Mouse (Mus musculus) ZHBTc4 (cell line): Measurements from ENCODE around the gene Col4a3bp.
"Not testable (repeated sequence)": the region's sequence is repeated elsewhere in the genome, so short reads cannot be mapped to it uniquely, and the experiment has no call there.

Experiments used
- DNase-seq: peaks from one replicate; pipeline ENCODE4 v3.0.0-alpha.2; 2011; ENCODE audit warnings: low read depth, low spot score

Col4a3bp gene

DNA sequence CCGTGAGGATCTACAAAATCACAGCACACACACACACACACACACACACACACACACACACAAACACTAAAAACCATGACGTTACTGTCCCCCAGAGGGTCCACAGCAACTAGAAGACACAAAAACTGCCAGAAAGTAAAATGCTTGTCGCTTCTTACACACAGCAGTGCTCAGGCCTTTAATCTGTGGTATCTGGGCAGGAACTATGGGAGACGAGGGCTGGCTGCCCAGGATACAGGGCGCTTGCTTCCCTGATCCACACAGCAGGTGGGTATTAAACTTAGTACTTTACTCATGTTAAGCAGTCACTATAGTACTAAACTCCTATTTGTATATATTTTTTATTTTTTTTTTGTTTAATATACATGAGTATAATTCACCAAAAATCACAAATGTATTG lies 103.4 kb downstream of the Col4a3bp start:
- no peak for DNase-seq

DNA sequence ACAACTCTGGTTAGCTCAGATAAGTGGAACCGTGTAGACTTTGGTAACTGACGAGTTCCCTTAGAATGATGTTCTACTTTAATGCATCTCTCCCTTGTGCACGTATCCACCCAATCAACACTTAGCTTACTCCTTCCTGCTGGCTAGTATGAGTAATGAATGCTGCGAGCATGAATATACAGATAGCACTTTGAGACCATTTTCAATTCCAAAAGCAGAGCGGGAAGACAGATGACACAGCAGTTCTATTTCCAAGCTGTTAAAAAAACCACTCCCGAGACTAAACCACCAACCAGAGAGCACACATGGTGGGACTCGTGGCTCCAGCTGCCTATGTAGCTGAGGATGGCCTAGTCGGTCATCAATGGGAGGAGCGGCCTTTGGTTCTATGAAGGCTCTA lies 110.6 kb downstream of the Col4a3bp start:
- no peak for DNase-seq

DNA sequence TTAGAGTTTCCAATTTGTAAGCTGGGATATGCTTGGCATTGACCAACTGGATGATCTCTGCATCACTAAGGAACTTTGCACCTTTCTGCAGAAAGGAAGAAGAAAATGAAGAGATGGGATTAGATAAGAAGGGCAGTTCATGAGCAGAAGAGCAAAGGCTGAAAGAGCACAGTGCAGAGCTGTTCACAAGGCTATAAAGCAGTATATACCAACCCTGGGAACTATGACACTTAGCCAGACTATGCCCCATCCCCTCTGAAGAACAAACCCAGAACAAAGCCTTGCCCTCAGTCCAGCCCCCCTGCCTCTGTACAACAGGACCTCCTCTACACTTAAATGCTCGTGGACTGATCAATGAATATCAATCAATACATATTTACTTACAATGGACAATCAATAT lies 114.3 kb downstream of the Col4a3bp start:
- no peak for DNase-seq

GRCm38 (mm10) chr13:96658936-96659335 lies 116.5 kb downstream of the Col4a3bp start:
- DNase-seq, result no peak

- peak; percentile 95 for DNase-seq
These were observed 117.9 kb downstream of the Col4a3bp start for GRCm38 (mm10) chr13:96660095-96660860.

DNA sequence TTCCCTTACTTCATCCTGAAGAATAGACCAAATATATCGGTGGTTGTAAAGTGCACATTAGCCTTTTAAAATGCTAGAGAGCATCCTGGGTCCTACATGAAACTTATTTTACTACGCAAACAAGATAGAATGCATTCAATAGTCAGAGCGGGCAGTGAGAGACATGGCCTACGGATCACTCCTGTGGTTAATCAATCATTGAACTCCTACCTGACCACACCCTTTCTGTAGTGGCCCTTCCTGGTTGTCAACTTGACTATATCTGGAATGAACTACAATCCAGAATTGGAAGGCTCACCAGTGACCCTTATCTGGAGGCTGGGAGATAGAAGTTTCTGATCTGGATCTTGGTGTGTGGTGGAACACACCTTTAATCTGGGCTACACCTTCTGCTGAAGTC lies 120.7 kb downstream of the Col4a3bp start:
- not testable (repeated sequence) for DNase-seq

- DNase-seq, result no peak
These were observed 122.1 kb downstream of the Col4a3bp start for GRCm38 (mm10) chr13:96664419-96664974.

GRCm38 (mm10) chr13:96670019-96670405 lies 127.6 kb downstream of the Col4a3bp start:
- no peak for DNase-seq

DNA sequence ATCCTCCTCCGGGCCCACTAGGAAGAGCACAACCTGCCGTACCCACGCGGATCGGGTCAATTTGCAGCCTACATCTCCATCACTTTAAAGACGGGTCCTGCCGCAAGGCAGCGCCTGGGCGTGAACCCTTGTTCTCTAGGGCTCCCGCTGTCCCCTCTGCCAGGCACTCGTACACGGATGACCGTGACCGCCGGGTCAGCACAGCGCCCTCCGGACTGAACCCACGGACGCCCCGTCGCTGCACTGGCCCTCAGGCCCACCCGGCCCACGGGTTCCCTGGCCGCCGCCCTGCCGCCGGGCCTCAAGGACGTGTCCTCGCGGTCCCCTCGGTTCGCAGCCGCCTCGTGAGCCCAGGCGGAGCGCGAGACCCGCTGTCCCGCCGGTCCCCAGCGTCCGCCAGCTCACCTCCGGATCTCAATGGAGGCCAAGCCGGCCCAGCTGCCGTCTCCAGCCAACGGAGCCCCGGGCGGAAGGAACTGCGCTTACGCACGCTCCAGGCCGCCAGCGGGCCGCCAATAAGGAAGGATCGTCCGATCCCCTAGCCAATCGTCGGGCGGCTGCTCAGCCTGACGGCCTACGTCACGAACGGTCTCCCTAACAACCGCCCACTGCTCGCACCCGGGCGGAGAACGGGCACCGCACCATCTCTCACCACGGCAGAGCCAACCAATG lies 128.1 kb downstream of the Col4a3bp start, which contains the start of gene Hmgcr:
Hmgcr (minus strand) TSS at position 531 of the 672 bp plus-strand sequence.
- peak; percentile 98 for DNase-seq

DNA sequence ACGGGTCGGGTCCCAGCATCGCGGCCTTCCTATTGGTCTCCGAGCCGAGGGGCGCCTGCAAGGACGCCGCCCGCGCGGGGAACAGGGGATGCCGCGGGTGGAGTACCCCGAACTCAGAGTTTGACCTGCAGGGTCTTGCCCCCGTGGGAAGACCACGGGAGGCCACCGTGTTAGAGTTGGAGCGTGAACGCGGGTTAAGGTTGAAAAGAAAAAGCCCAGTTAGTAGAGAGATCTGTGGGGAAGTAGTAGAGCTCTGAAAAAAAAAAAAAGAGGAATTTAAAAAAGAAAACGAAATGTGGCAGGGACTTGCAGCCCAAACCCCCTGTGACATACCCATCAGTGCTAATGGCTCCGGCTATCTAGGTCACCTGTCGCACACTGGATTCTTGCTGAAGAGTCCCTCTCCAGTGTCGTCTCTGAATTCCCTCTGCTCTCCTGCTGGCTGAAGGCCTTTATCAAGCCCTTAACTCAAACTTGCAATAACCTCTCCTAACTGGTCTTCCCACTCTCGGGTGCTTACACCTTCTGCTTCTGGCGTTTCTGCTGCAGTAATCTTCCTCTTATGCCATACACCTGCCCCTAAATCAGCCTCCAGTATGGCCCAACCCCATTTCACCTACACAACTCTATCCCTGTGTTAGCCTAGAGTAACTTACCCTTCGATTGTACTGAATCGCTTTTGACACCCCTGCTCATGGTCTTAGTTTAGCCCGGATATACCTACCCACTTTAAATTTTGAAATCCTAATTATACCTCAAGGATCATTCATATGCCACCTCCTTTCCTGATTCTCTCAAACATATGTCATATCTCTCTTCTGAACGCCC lies 128.9 kb downstream of the Col4a3bp start:
- DNase-seq, result no peak

DNA sequence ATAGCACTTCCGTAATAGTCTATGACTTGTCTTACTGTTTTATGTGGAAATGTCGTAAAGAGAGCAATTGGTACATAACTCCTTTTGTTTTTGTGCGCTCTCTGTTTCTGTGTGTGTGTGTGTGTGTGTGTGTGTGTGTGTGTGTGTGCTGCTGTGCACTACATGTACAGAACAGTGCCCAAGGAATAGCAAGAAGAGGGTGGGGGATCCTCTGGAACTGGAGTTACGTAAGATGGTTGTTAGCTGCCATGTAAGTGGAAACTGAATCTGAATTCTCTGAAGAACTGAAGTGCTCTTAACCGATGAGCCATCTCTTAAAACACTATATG lies 129.5 kb downstream of the Col4a3bp start:
- DNase-seq, result no peak

- no peak for DNase-seq
These were observed 129.9 kb downstream of the Col4a3bp start for GRCm38 (mm10) chr13:96672276-96672675.

GRCm38 (mm10) chr13:96673817-96674216 lies 131.4 kb downstream of the Col4a3bp start:
- peak; percentile 81 for DNase-seq

GRCm38 (mm10) chr13:96675756-96676155 lies 133.3 kb downstream of the Col4a3bp start:
- DNase-seq, result peak; percentile 42

DNA sequence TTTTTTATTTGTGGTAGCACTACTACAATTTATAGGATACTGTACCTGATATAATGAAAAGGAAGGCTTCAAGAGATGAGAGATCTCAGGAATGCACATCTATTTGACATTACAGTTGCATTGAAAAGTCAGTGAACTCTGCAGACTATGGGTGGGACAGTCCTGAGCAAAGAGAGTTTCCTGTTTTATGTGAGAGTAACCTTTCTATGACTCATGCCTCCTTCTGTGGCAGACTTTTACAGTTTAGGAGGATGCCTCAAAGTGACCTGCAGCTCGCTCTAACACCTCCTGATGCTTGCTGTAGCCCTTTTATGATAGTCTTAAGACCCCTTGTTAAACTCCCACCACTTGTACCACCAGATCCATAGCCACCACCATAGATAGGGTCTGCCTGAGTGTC lies 134.7 kb downstream of the Col4a3bp start:
- DNase-seq, result no peak

- no peak for DNase-seq
These were observed 136.2 kb downstream of the Col4a3bp start for GRCm38 (mm10) chr13:96678616-96679015.

DNA sequence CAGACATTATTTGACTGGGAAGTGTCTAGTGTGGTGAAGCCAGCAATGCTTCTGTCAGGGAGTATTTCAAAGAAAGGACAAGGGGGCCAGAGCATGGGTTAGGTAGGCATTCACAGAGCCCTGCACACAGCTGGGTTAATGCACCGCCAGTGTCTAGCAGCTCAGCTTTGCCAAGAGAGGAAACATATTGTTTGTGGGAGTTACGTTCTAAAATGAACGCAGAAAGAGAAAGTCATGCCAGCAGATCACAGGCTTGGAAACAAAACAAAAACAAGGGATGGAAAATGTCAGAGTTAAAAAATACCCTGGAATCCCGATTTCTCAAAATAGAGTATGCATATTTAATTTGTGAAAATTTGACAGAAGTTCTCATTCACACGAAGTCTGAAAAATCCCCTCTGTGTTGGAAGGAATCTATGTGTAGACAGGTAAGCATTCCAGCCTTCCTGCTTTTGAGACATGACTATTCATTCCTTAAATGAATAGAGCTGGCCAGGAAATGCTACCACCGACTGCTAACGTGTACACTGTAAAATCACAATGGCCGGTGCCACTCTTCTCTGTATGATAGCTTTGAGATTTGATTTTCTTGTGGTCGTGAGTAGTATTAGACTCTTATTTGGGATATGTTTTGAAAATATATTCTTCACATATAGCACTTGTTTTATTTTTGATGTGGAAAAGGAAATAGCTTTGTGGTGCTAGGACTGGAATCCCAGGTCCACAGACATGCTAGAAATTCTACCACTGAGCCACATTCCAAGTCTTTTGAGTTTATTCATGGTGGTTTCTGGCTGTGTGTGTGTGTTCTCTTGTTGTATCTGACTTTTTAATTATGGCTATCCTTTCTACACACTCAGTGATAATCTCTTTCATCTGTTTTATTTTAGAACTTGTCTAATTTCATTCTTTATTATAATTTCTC lies 138.0 kb downstream of the Col4a3bp start:
- no peak for DNase-seq

- DNase-seq, result no peak
These were observed 138.7 kb downstream of the Col4a3bp start for GRCm38 (mm10) chr13:96681088-96681620.

DNA sequence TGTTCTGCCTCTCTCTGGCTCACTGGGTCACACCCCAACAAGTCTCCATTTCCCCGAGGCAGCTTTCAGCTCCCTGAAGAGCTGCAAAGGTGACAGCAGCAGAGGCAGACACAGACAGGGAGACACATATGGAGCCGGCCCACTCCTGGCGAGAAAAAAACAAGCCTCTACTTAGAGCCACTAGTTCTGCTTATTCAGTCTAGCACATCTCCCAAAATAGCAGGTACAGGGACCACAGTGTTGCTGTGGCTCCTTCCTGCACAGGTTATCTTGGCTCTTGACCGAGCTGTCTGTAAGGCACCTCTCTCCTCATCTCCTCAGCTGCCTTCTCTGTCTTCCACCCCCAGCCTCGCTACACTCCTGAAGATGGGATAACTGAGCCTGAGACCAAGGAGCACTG lies 142.4 kb downstream of the Col4a3bp start:
- DNase-seq, result no peak

GRCm38 (mm10) chr13:96687261-96687660 lies 144.8 kb downstream of the Col4a3bp start:
- DNase-seq, result no peak
